Mouse (Mus musculus) gonadal fat pad, adult 2 months (tissue): ENCODE data around the gene Gm45837. TPM values are rescaled to one million over a fixed set of nuclear protein-coding genes. Genes with fewer than 3 reads are reported as not detected.

Source experiments
- DNase-seq: peaks from one replicate; pipeline ENCODE4 v3.0.0-alpha.2; 2012; ENCODE audit warnings: low read depth
- polyA plus RNA-seq: library from polyadenylated mRNA; depleted of rRNA; stranded (reverse); fragments of >200 nt; gene quantifications from 2 replicates; pipeline ENCODE4 v1.2.3, GENCODE M21; 2012; rRNA removed

Gene Gm45837
- polyA plus RNA-seq: not detected in 2 replicates

GRCm38 (mm10) chr7:101410267-101410936 lies at the start of gene Gm45837:
Gene Gm45837 (plus strand): TSS chr7:101410886.
- no peak for DNase-seq

- DNase-seq: no peak
Measured at GRCm38 (mm10) chr7:101361021-101361420, 49.7 kb upstream of the Gm45837 start.

- no peak for DNase-seq
Measured at GRCm38 (mm10) chr7:101361767-101362166, 48.9 kb upstream of the Gm45837 start.

- DNase-seq: no peak
Measured at GRCm38 (mm10) chr7:101362791-101363191, 47.9 kb upstream of the Gm45837 start.

- no peak for DNase-seq
Measured at GRCm38 (mm10) chr7:101363914-101364313, 46.8 kb upstream of the Gm45837 start.

- no peak for DNase-seq
Measured at GRCm38 (mm10) chr7:101367901-101368852, 42.5 kb upstream of the Gm45837 start.

- no peak for DNase-seq
Measured at GRCm38 (mm10) chr7:101369666-101370065, 41.0 kb upstream of the Gm45837 start.

GRCm38 (mm10) chr7:101373082-101373481 lies 37.6 kb upstream of the Gm45837 start:
- no peak for DNase-seq

GRCm38 (mm10) chr7:101374155-101374554 lies 36.5 kb upstream of the Gm45837 start:
- DNase-seq: no peak

- DNase-seq: no peak
Measured at GRCm38 (mm10) chr7:101376701-101377340, 33.9 kb upstream of the Gm45837 start.

- peak; percentile 56 for DNase-seq
Measured at GRCm38 (mm10) chr7:101377741-101378262, 32.9 kb upstream of the Gm45837 start.

GRCm38 (mm10) chr7:101378285-101378684 lies 32.4 kb upstream of the Gm45837 start:
- no peak for DNase-seq

GRCm38 (mm10) chr7:101378796-101379465 lies 31.8 kb upstream of the Gm45837 start:
- DNase-seq: no peak

GRCm38 (mm10) chr7:101379732-101380131 lies 31.0 kb upstream of the Gm45837 start:
- DNase-seq: no peak

GRCm38 (mm10) chr7:101381512-101381911 lies 29.2 kb upstream of the Gm45837 start:
- DNase-seq: no peak

GRCm38 (mm10) chr7:101382378-101382777 lies 28.3 kb upstream of the Gm45837 start:
- DNase-seq: no peak

- DNase-seq: no peak
Measured at GRCm38 (mm10) chr7:101383756-101384155, 26.9 kb upstream of the Gm45837 start.

- no peak for DNase-seq
Measured at GRCm38 (mm10) chr7:101384931-101385330, 25.8 kb upstream of the Gm45837 start.

- no peak for DNase-seq
Measured at GRCm38 (mm10) chr7:101385331-101385733, 25.4 kb upstream of the Gm45837 start.

GRCm38 (mm10) chr7:101385866-101386452 lies 24.7 kb upstream of the Gm45837 start:
- DNase-seq: no peak

- no peak for DNase-seq
Measured at GRCm38 (mm10) chr7:101389256-101389655, 21.4 kb upstream of the Gm45837 start.
